Mouse (Mus musculus) midbrain, embryonic 11.5 days (tissue): ENCODE measurements around the gene Strn4. TPM values are rescaled to one million over a fixed set of nuclear protein-coding genes. Genes with fewer than 3 reads are reported as not detected.
A peak's percentile ranks its signal among the peaks of the same experiment; 100 is the strongest.

Source experiments
- ATAC-seq: fragments of 200-750 bp; cut with Nextera tagmentation; 2 replicates; pipeline ENCODE4 v1.8.0; 2017; ENCODE audit warnings: moderate TSS enrichment, moderate library complexity; ENCODE audit not compliant: low FRiP score
- DNase-seq: peaks from one replicate; pipeline ENCODE4 v3.0.0; 2015; ENCODE audit warnings: low spot score; ENCODE audit errors: missing footprints
- H3K27ac ChIP-seq: fragments of 300-500 bp; sonication (generic); 2 replicates; pipeline ENCODE4 v1.5.1; 2014; ENCODE audit warnings: low read depth, low read length
- H3K27me3 ChIP-seq: fragments of 300-500 bp; sonication (generic); 2 replicates; pipeline ENCODE4 v1.6.1; 2014; ENCODE audit warnings: mild to moderate bottlenecking, low read length, moderate library complexity, mixed read lengths; ENCODE audit not compliant: control insufficient read depth, insufficient read depth
- H3K36me3 ChIP-seq: fragments of 300-500 bp; sonication (generic); 2 replicates; pipeline ENCODE4 v1.6.1; 2014; ENCODE audit warnings: mild to moderate bottlenecking, low read length, moderate library complexity, mixed read lengths; ENCODE audit not compliant: control insufficient read depth, insufficient read depth
- H3K4me1 ChIP-seq: fragments of 300-500 bp; sonication (generic); 2 replicates; pipeline ENCODE4 v1.6.1; 2014; ENCODE audit warnings: low read length; ENCODE audit not compliant: control insufficient read depth, insufficient read depth
- H3K4me2 ChIP-seq: fragments of 300-500 bp; sonication (generic); 2 replicates; pipeline ENCODE4 v1.6.1; 2014; ENCODE audit warnings: mild to moderate bottlenecking, moderate library complexity
- H3K4me3 ChIP-seq: fragments of 300-500 bp; sonication (generic); 2 replicates; pipeline ENCODE4 v1.5.1; 2014; ENCODE audit warnings: low read depth, low read length
- H3K9ac ChIP-seq: fragments of 300-500 bp; sonication (generic); 2 replicates; pipeline ENCODE4 v1.6.1; 2014; ENCODE audit warnings: low read length
- H3K9me3 ChIP-seq: fragments of 300-500 bp; sonication (generic); 2 replicates; pipeline ENCODE4 v1.6.1; 2016; ENCODE audit warnings: low read length; ENCODE audit not compliant: control insufficient read depth
- WGBS: fragments of 180-500 bp; shearing (Covaris S2); extraction: QIAGEN DNeasy Blood & Tissue Kit; methylation state at CpG from one replicate; pipeline ENCODE4 v1.1.7; 2014; 5-methylcytosine and 5-hydroxymethylcytosine counted together
- polyA plus RNA-seq: library from polyadenylated mRNA; unstranded; fragments of >200 nt; fragmentation: Nextera tagmentation; extraction: Ambion mirVana; gene quantifications from 2 replicates; pipeline ENCODE4 v1.2.1, GENCODE M21; 2014

Gene Strn4
- polyA plus RNA-seq, 1 experiment from 2014 or later: 115 TPM

DNA sequence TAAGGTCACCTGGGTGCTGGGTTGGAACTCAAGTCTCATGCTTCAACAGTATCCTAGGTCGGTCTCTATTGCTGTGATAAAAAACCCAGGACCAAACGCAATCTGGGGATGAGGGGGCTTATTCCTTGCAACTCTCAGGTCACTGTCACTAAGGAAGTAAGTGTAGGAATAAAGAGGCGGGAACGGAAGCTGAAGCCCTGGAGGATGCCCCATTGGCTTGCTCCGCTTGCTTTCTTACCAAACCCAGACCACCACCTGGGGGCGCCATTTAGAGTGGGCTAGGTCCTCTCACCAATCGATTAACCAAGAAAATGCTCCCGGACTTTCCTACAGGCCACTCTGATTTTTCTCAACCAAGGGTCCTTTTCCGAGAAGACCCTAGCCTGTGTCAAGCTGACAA, 7.8 kb upstream of the Strn4 start:
- peak; percentile 81 for DNase-seq
- H3K4me2 ChIP-seq: no peak overlapping the region
- H3K36me3 ChIP-seq: peaks cover 3% of the 10 kb centered on the region; the same call in 1 of the 2 replicates

DNA sequence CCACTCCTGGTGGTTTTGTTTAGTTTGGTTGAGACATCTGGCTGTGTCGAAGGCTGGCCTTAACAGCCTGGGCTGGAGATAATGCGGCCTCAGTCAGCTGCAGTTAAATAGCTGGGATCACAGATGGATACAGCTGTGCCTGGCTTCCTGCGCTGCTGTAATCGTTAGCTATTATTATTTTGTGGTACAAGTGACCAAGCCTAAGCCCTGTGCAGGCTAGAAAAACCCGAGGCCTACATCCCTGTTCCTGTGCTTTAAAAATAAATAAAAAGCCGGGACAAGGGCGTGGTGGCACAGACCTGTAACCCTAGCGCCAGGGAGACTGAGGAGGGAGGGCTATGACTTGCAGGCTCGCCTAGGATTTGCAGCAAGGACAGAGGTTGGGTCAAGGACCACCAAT, 7.0 kb upstream of the Strn4 start:
- ATAC-seq: no peak
- WGBS: 90% methylated on average over 9 of the region's 9 CpGs

More for the DNA sequence above, 7.8 kb upstream of the Strn4 start:
- 90% methylated on average over 9 of the region's 9 CpGs for WGBS
- no peak overlapping the region for H3K27ac ChIP-seq
- no peak overlapping the region for H3K4me3 ChIP-seq
- H3K9ac ChIP-seq: no peak overlapping the region
- peaks cover 27% of the 10 kb centered on the region for H3K27me3 ChIP-seq
- H3K4me1 ChIP-seq: peaks cover 12% of the 10 kb centered on the region
- ATAC-seq: no peak
- H3K9me3 ChIP-seq: no peaks in the 10 kb centered on the region

DNA sequence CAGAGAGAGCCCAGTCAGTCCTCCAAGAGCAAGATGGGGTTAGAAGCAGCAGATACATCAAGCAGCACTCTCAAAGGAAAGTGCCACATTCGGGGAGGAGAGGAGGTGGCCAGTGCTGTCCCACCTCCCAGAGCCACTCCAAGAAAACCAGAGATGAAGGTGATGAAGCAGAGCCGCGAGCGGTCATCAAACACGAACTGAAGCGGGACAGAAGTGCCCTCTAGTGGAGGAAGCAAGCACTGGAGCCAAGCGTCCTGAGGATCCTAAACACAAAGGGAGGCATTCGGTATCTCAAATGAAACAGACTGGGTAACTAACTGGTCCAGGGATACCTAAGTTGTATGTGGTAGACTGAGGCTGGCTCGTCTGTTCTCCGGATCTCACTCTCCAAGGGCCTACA, 6.0 kb upstream of the Strn4 start:
- Histone ChIP-seq H3K9me3 (no peaks in the 10 kb centered on the region), H3K27me3 (peaks cover 29% of the 10 kb centered on the region), H3K4me1 (peaks cover 13% of the 10 kb centered on the region), H3K9ac (no peak overlapping the region), H3K4me3 (no peak overlapping the region), H3K4me2 (no peak overlapping the region), H3K36me3 (peaks cover 3% of the 10 kb centered on the region; the same call in 1 of the 2 replicates), H3K27ac (no peak overlapping the region)
- ATAC-seq: peak; percentile 34; the same call in 1 of the 2 replicates
- WGBS: 34% methylated on average over 10 of the region's 10 CpGs
- DNase-seq: peak; percentile 97

More for the DNA sequence above, 7.0 kb upstream of the Strn4 start:
- Histone ChIP-seq H3K27me3 (peaks cover 29% of the 10 kb centered on the region), H3K9ac (no peak overlapping the region), H3K36me3 (peaks cover 3% of the 10 kb centered on the region; the same call in 1 of the 2 replicates), H3K27ac (no peak overlapping the region), H3K4me1 (peaks cover 12% of the 10 kb centered on the region), H3K4me2 (no peak overlapping the region), H3K9me3 (no peaks in the 10 kb centered on the region), H3K4me3 (no peak overlapping the region)
- peak; percentile 44 for DNase-seq

DNA sequence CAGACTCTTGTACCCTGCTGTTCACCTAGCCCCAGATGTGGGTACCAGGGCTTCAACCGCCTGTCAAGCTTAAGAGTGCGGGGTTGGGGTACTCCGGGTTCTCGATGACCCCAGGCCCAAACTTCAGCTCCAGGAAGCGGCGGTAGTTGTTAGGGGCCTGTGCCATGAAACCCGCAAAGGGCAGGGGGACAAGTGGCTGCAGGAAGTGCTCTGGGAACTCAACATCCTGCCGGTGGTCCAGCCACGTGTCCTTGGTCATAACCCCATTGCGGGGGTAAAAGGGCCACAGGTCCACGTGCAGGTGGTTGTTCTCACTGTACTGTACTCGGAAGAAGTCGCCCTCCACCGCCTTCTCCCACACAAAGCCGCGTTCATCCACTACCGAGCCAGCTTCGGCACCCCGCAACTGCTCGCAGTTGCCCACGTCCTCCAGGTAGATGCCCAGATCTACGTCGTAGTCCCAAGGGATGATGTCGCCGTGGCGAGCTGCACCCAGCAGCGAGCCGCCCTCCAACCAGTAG, 5.2 kb upstream of the Strn4 start:
- Histone ChIP-seq H3K4me3 (peak overlapping the region; percentile 34), H3K36me3 (peaks cover 3% of the 10 kb centered on the region; the same call in 1 of the 2 replicates), H3K27me3 (peaks cover 29% of the 10 kb centered on the region), H3K9ac (no peak overlapping the region; the same call in 1 of the 2 replicates), H3K4me2 (peak overlapping the region; percentile 59), H3K9me3 (no peaks in the 10 kb centered on the region), H3K27ac (no peak overlapping the region), H3K4me1 (peaks cover 20% of the 10 kb centered on the region)
- ATAC-seq (no peak), DNase-seq (peak; percentile 84)
- WGBS: 49% methylated on average over 28 of the region's 28 CpGs

DNA sequence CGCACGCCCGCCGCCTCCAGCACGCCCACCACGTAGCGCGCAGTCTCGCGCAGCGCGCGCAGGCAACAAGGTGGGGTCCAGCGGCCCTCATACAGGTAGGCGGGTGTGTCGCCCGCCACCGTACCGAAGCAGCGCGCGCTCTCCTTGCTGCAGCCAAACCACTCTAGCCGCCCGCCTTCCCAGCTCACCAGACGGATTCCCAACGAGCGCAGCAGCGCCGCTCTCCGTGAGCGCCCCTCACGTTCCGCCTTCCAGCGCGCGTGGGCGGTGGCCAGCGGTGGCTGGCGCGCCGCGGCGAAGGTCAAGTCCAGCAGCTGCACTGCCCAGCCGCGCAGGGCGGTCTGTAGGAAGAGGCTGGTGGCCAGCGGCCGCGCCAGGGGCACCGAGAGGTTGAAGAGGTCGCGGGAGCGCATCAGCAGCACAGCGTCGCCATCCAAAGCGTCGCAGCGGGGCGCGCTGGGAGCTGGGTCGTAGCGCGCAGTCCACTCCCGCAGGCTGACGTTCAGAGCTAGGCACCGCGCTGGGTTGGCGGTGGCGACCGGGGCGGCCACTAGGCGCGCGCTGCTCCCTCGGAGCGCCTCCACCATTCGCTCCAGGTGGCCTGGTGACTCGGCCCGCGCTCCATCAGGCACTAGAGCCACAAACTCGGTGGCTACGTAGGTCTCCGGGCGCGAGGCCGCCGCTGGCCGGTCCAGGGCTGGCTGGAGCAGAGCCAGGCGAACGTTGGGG, 4.6 kb upstream of the Strn4 start:
- peak overlapping the region; percentile 45 for H3K9ac ChIP-seq
- peaks cover 3% of the 10 kb centered on the region; the same call in 1 of the 2 replicates for H3K36me3 ChIP-seq
- H3K4me2 ChIP-seq: peak overlapping the region; percentile 59
- ATAC-seq (peak; percentile 41; the same call in 1 of the 2 replicates), DNase-seq (peak; percentile 92)
- no peaks in the 10 kb centered on the region for H3K9me3 ChIP-seq
- 2% methylated on average over 90 of the region's 90 CpGs for WGBS
- peaks cover 24% of the 10 kb centered on the region for H3K4me1 ChIP-seq
- peak overlapping the region; percentile 35; the same call in 1 of the 2 replicates for H3K27ac ChIP-seq
- peak overlapping the region; percentile 34 for H3K4me3 ChIP-seq
- H3K27me3 ChIP-seq: peaks cover 29% of the 10 kb centered on the region

DNA sequence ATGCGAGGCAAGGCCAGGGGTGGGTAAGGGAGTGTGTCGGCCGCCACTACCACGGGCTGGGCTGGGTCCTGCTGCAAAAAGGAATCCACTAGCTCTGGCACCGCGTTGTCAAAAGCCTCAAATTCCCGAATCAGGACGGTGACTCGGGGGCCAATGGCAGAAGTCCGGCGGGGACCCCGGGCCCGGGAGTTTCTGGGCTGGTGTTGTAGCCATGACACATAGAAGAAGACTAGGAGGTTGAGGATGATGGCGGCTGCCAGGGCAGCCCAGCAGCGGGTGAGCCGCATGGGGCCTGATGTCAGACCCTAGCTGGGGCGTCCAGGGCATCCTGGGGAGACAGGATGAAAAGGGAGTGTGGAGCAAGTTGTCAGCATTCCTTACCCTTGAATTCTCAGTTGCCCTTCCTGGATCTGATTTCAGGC, 4.0 kb upstream of the Strn4 start:
- ATAC-seq (no peak), DNase-seq (peak; percentile 91)
- Histone ChIP-seq H3K27ac (no peak overlapping the region), H3K4me3 (peak overlapping the region; percentile 34), H3K9me3 (no peaks in the 10 kb centered on the region), H3K4me2 (peak overlapping the region; percentile 59), H3K36me3 (peaks cover 3% of the 10 kb centered on the region; the same call in 1 of the 2 replicates), H3K27me3 (peaks cover 29% of the 10 kb centered on the region), H3K4me1 (peaks cover 24% of the 10 kb centered on the region), H3K9ac (peak overlapping the region; percentile 45)
- WGBS: 10% methylated on average over 17 of the region's 17 CpGs

DNA sequence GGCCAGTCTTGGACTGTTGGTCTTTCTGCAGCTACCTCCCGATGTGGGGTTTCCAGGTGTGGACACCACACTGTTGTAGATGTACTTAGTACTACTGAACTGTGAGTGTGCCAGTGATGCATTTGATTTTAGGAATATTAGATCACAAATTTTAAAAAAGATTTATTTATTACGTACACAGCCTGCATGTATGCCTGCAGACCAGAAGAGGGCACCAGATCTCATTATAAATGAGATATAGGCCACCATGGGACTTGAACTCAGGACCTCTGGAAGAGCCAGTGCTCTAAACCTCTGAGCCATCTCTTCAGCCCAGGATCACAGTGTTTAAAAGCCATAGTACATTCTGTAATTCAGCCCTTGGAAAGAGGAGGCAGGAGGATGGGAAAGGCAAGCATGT, 3.2 kb upstream of the Strn4 start:
- Histone ChIP-seq H3K27ac (no peak overlapping the region), H3K27me3 (peaks cover 29% of the 10 kb centered on the region), H3K36me3 (peaks cover 3% of the 10 kb centered on the region; the same call in 1 of the 2 replicates), H3K4me1 (peaks cover 27% of the 10 kb centered on the region), H3K4me3 (no peak overlapping the region), H3K9me3 (no peaks in the 10 kb centered on the region), H3K9ac (no peak overlapping the region), H3K4me2 (no peak overlapping the region)
- 77% methylated on average over 2 of the region's 2 CpGs for WGBS
- DNase-seq: no peak
- ATAC-seq: no peak

DNA sequence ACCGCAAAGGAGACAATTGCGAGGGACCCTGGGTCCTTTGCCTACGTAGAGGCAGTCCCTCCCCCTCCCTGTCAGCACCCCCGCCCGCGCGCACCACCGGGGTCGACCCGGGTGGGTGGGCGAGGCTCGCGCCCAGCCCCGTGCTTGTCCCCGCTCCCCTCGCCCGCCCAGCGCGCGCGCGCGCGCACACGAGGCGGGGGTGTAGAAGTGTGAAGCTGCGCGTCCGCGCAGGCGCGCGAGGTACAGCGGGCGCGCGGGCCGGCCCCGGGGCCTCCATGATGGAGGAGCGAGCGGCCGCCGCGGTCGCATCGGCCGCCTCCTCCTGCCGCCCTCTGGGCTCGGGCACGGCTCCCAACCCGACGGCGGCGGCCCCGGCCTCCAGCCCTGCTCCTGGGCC, 387 bp downstream of the Strn4 start:
- peak overlapping the region; percentile 97 for H3K4me3 ChIP-seq
- H3K27me3 ChIP-seq: peaks cover 20% of the 10 kb centered on the region
- DNase-seq (peak; percentile 99), ATAC-seq (peak; percentile 75)
- no peaks in the 10 kb centered on the region for H3K9me3 ChIP-seq
- peak overlapping the region; percentile 72 for H3K4me2 ChIP-seq
- no peaks in the 10 kb centered on the region for H3K36me3 ChIP-seq
- peaks cover 51% of the 10 kb centered on the region for H3K4me1 ChIP-seq
- under 1% methylated on average over 48 of the region's 55 CpGs for WGBS
- peak overlapping the region; percentile 99 for H3K27ac ChIP-seq
- peak overlapping the region; percentile 100 for H3K9ac ChIP-seq
